Mouse (Mus musculus) megakaryocyte, embryonic 14.5 days (primary cell): ENCODE data around the gene Hint1.

ENCODE experiments used
- FLI1 ChIP-seq: IDR thresholded peaks from 2 replicates; pipeline ENCODE4 v1.6.1; 2012; ENCODE audit warnings: low read length, inconsistent platforms, mixed read lengths
- GATA1 ChIP-seq: IDR thresholded peaks from 3 replicates; pipeline ENCODE4 v1.6.1; 2012; ENCODE audit warnings: mixed read lengths, low read length, inconsistent platforms, borderline replicate concordance

- TF ChIP-seq GATA1 (no peak), FLI1 (no peak)
These were observed 14.9 kb downstream of the Hint1 start for GRCm38 (mm10) chr11:54881051-54881474.
